Comparison of ENCODE assay signal across 9 mouse cellular contexts in genomic region chr19:40348175-40348574, GRCm38 (mm10).
DNase-seq lines count a peak whose midpoint lies in the region; ATAC-seq lines count a peak whose summit lies in the region.
"Had no signal": no experiment of that assay in that cellular context is flagged by ENCODE, and none has a peak within 500 bp of the region (broad histone marks: within the 10 kb centered on the region; RNA-seq: fewer than 3 reads in every experiment).

No protein-coding gene starts in this region.

- no peaks in the 10 kb centered on the region for H3K9me3 ChIP-seq in neural tube, embryonic 13.5 days
- H3K9me3 ChIP-seq in hindbrain, embryonic 15.5 days = no peaks in the 10 kb centered on the region
- no peaks in the 10 kb centered on the region for H3K9me3 ChIP-seq in stomach, embryonic 15.5 days

- H3K27ac ChIP-seq in neural tube, embryonic 13.5 days (replicated peaks) = peak overlapping the region; percentile 34; the same call in 1 of the 2 replicates
- peak overlapping the region; percentile 46 for H3K27ac ChIP-seq in hindbrain, embryonic 15.5 days (replicated peaks)
- peak overlapping the region; percentile 21; the same call in 1 of the 2 replicates for H3K27ac ChIP-seq in stomach, embryonic 15.5 days

- WGBS in neural tube, embryonic 13.5 days = 43% methylated on average over 7 of the region's 7 CpGs
- 28% methylated on average over 7 of the region's 7 CpGs for WGBS in hindbrain, embryonic 15.5 days
- WGBS in stomach, embryonic 15.5 days = 75% methylated on average over 7 of the region's 7 CpGs

- no peaks in the 10 kb centered on the region for H3K27me3 ChIP-seq in neural tube, embryonic 13.5 days
- no peaks in the 10 kb centered on the region for H3K27me3 ChIP-seq in hindbrain, embryonic 15.5 days
- no peaks in the 10 kb centered on the region for H3K27me3 ChIP-seq in stomach, embryonic 15.5 days (replicated peaks)

- no peak overlapping the region for H3K4me2 ChIP-seq in neural tube, embryonic 13.5 days
- no peak overlapping the region for H3K4me2 ChIP-seq in hindbrain, embryonic 15.5 days
- H3K4me2 ChIP-seq in stomach, embryonic 15.5 days = no peak overlapping the region

- no peak overlapping the region for H3K9ac ChIP-seq in neural tube, embryonic 13.5 days
- no peak overlapping the region for H3K9ac ChIP-seq in hindbrain, embryonic 15.5 days
- H3K9ac ChIP-seq in stomach, embryonic 15.5 days = no peak overlapping the region

- no peak overlapping the region for H3K4me3 ChIP-seq in neural tube, embryonic 13.5 days
- no peak overlapping the region for H3K4me3 ChIP-seq in hindbrain, embryonic 15.5 days
- no peak overlapping the region for H3K4me3 ChIP-seq in stomach, embryonic 15.5 days (replicated peaks)

- H3K36me3 ChIP-seq in neural tube, embryonic 13.5 days = peaks cover 49% of the 10 kb centered on the region
- H3K36me3 ChIP-seq in hindbrain, embryonic 15.5 days = peaks cover 16% of the 10 kb centered on the region; the same call in 1 of the 2 replicates
- H3K36me3 ChIP-seq in stomach, embryonic 15.5 days = peaks cover 6% of the 10 kb centered on the region; the same call in 1 of the 2 replicates

- DNase-seq in frontal cortex, postnatal 25 days (ENCODE audit: low spot score in 2 of 2) = no peak
- no peak for DNase-seq in neural tube, embryonic 10.5 days (ENCODE audit: extremely low spot score, low spot score)
- no peak for DNase-seq in kidney, postnatal 4 days
- DNase-seq in kidney, postnatal 14 days = no peak
- DNase-seq: gastrocnemius, postnatal 25 days had no signal

- H3K4me1 ChIP-seq in neural tube, embryonic 13.5 days (replicated peaks) = peaks cover 34% of the 10 kb centered on the region
- peaks cover 32% of the 10 kb centered on the region for H3K4me1 ChIP-seq in hindbrain, embryonic 15.5 days (replicated peaks)
- 0 out of 2 replicates have a peak, but pooled peaks cover 2% of the 10 kb centered on the region for H3K4me1 ChIP-seq in stomach, embryonic 15.5 days

- ATAC-seq in frontal cortex, adult (ENCODE audit: low TSS enrichment) = peak; percentile 25; the same call in 1 of the 2 replicates
- peak; percentile 70; the same call in 1 of the 2 replicates for ATAC-seq in neural tube, embryonic 13.5 days (ENCODE audit: low read depth)
- peak; percentile 84 for ATAC-seq in hindbrain, embryonic 15.5 days (ENCODE audit: low FRiP score, low read depth)
- ATAC-seq in stomach, embryonic 15.5 days (ENCODE audit: insufficient read depth, low FRiP score, low read depth) = no peak
